Mouse (Mus musculus) cortical plate, adult 2 months (tissue): Measurements from ENCODE around the gene BC067074.

Experiments used
- CTCF ChIP-seq: fragments of 200-500 bp; IDR thresholded peaks from 2 replicates; pipeline ENCODE4 v1.5.1; 2011; ENCODE audit warnings: mild to moderate bottlenecking, control low read depth, low read length; ENCODE audit not compliant: insufficient read depth; ENCODE audit errors: extremely low read depth
- POLR2A ChIP-seq: fragments of 200-500 bp; IDR thresholded peaks from 2 replicates; pipeline ENCODE4 v1.6.1; 2011; ENCODE audit warnings: mild to moderate bottlenecking, low read length, control low read depth; ENCODE audit not compliant: insufficient read depth; ENCODE audit errors: extremely low read depth

GRCm38 (mm10) chr13:113342355-113342919, 49.5 kb downstream of the BC067074 start:
- TF ChIP-seq CTCF (no peak), POLR2A (no peak)
